Mouse (Mus musculus): ENCODE measurements around the gene Olfr1367. TPM values are rescaled to one million over a fixed set of nuclear protein-coding genes. Genes with fewer than 3 reads are reported as not detected.

The Olfr1367 gene
- polyA plus RNA-seq, 1 experiment from 2014 or later, result not detected

DNA sequence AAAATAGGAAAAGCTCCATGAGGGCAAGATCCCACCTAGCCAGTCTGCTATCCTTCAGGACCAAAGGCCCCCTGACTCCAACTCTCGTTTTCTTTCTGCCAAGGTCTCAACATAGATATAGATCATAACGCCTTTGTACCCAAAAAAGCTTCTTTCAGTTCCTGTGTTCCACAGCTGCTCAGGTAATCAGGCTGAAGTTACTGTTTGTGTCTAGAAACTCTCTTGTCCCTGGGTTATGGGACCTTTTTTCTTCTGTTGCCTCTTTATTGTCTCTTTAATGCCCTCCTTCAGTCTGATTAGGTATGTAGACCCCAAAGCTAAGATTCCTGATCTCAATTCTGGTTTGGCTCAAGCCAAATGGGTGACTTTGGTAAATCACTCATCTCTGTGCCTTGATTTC is 50.8 kb downstream of the Olfr1367 start:
- Histone ChIP-seq H3K36me3 (peaks cover 56% of the 10 kb centered on the region), H3K9ac (no peak overlapping the region), H3K4me1 (peaks cover 9% of the 10 kb centered on the region), H3K4me3 (no peak overlapping the region), H3K27me3 (no peaks in the 10 kb centered on the region), H3K27ac (no peak overlapping the region), H3K9me3 (no peaks in the 10 kb centered on the region), H3K4me2 (no peak overlapping the region)
- ATAC-seq (ENCODE audit: insufficient number of reproducible peaks, insufficient read depth, low FRiP score, low TSS enrichment, low read depth), result no peak
- WGBS, result 92% methylated on average over 2 of the region's 2 CpGs

Small RNA genes within 50 kb of the gene (microRNA-seq; reads per million reads assigned to microRNA genes)
- gene Mir6942, result not detected

Other genes with a start within 250 kb of the Olfr1367 start
- gene Olfr1369-ps1, start 235.4 kb upstream of the Olfr1367 start, polyA plus RNA-seq (2015; fragmentation: Nextera tagmentation; extraction: Ambion mirVana), result 0.06 TPM in 1 of 2 replicates, not detected in the other
- not detected in 2 replicates for gene Olfr263, start 217.3 kb upstream of the Olfr1367 start, polyA plus RNA-seq (2015; fragmentation: Nextera tagmentation; extraction: Ambion mirVana)
- gene Olfr1368, start 201.0 kb upstream of the Olfr1367 start, polyA plus RNA-seq (2015; fragmentation: Nextera tagmentation; extraction: Ambion mirVana), result not detected in 2 replicates
- 129 and 143 TPM in 2 replicates for gene Trim27, start 167.5 kb upstream of the Olfr1367 start, polyA plus RNA-seq (2015; fragmentation: Nextera tagmentation; extraction: Ambion mirVana)
- not detected in 2 replicates for gene Gpx5, start 54.2 kb upstream of the Olfr1367 start, polyA plus RNA-seq (2015; fragmentation: Nextera tagmentation; extraction: Ambion mirVana)
- gene Gpx6, start 34.8 kb upstream of the Olfr1367 start, polyA plus RNA-seq (2015; fragmentation: Nextera tagmentation; extraction: Ambion mirVana), result 0.38 and 0.39 TPM in 2 replicates
- 12.8 and 13.6 TPM in 2 replicates for gene Zscan12, start 15.9 kb downstream of the Olfr1367 start, polyA plus RNA-seq (2015; fragmentation: Nextera tagmentation; extraction: Ambion mirVana)
- gene Zkscan3, start 55.8 kb downstream of the Olfr1367 start, polyA plus RNA-seq (2015; fragmentation: Nextera tagmentation; extraction: Ambion mirVana), result 103 and 108 TPM in 2 replicates
- gene Pgbd1, start 94.1 kb downstream of the Olfr1367 start, polyA plus RNA-seq (2015; fragmentation: Nextera tagmentation; extraction: Ambion mirVana), result 3.2 and 4.6 TPM in 2 replicates
- 36.7 and 40.2 TPM in 2 replicates for gene Zscan26, start 106.8 kb downstream of the Olfr1367 start, polyA plus RNA-seq (2015; fragmentation: Nextera tagmentation; extraction: Ambion mirVana)
- gene Nkapl, start 121.6 kb downstream of the Olfr1367 start, polyA plus RNA-seq (2015; fragmentation: Nextera tagmentation; extraction: Ambion mirVana), result 2.8 and 3.5 TPM in 2 replicates
- 4.6 and 5.0 TPM in 2 replicates for gene Zkscan4, start 132.0 kb downstream of the Olfr1367 start, polyA plus RNA-seq (2015; fragmentation: Nextera tagmentation; extraction: Ambion mirVana)
- gene Gm10065, start 132.5 kb downstream of the Olfr1367 start, polyA plus RNA-seq (2015; fragmentation: Nextera tagmentation; extraction: Ambion mirVana), result not detected in 2 replicates
- 0.53 and 1.0 TPM in 2 replicates for gene AK157302, start 148.3 kb downstream of the Olfr1367 start, polyA plus RNA-seq (2015; fragmentation: Nextera tagmentation; extraction: Ambion mirVana)
- gene Gm11273, start 154.5 kb downstream of the Olfr1367 start, polyA plus RNA-seq (2015; fragmentation: Nextera tagmentation; extraction: Ambion mirVana), result 5.3 and 15.9 TPM in 2 replicates
- 5.2 and 7.5 TPM in 2 replicates for gene Zkscan8, start 184.2 kb downstream of the Olfr1367 start, polyA plus RNA-seq (2015; fragmentation: Nextera tagmentation; extraction: Ambion mirVana)
- gene Olfr1366, start 195.9 kb downstream of the Olfr1367 start, polyA plus RNA-seq (2015; fragmentation: Nextera tagmentation; extraction: Ambion mirVana), result 0.17 and 0.36 TPM in 2 replicates
- 0.08 TPM in 1 of 2 replicates, not detected in the other for gene Olfr1535, start 213.0 kb downstream of the Olfr1367 start, polyA plus RNA-seq (2015; fragmentation: Nextera tagmentation; extraction: Ambion mirVana)
- gene Olfr1364, start 234.8 kb downstream of the Olfr1367 start, polyA plus RNA-seq (2015; fragmentation: Nextera tagmentation; extraction: Ambion mirVana), result not detected in 2 replicates